Mouse (Mus musculus) heart, embryonic 15.5 days (tissue): ENCODE measurements around the gene Rnaset2a. TPM values are rescaled to one million over a fixed set of nuclear protein-coding genes. Genes with fewer than 3 reads are reported as not detected.
"Not testable (repeated sequence)": the region's sequence is repeated elsewhere in the genome, so short reads cannot be mapped to it uniquely, and the experiment has no call there.

Source experiments
- ATAC-seq: fragments of 200-750 bp; cut with Nextera tagmentation; replicated peaks from 2 replicates; pipeline ENCODE4 v1.8.0; 2017; ENCODE audit warnings: low read depth, moderate TSS enrichment; ENCODE audit not compliant: insufficient number of reproducible peaks, insufficient read depth, low FRiP score
- H3K27ac ChIP-seq: fragments of 300-500 bp; sonication (generic); 2 replicates; pipeline ENCODE4 v1.5.1; 2015; ENCODE audit warnings: mild to moderate bottlenecking, inconsistent platforms
- H3K27me3 ChIP-seq: fragments of 300-500 bp; sonication (generic); 2 replicates; pipeline ENCODE4 v1.6.1; 2015; ENCODE audit warnings: inconsistent platforms
- H3K36me3 ChIP-seq: fragments of 300-500 bp; sonication (generic); 2 replicates; pipeline ENCODE4 v1.6.1; 2015; ENCODE audit warnings: mild to moderate bottlenecking, inconsistent platforms
- H3K4me1 ChIP-seq: fragments of 300-500 bp; sonication (generic); replicated peaks from 2 replicates; pipeline ENCODE4 v1.6.1; 2015; ENCODE audit warnings: inconsistent platforms
- H3K4me2 ChIP-seq: fragments of 300-500 bp; sonication (generic); 2 replicates; pipeline ENCODE4 v1.6.1; 2015; ENCODE audit warnings: inconsistent platforms, mild to moderate bottlenecking, moderate library complexity
- H3K4me3 ChIP-seq: fragments of 300-500 bp; sonication (generic); 2 replicates; pipeline ENCODE4 v1.5.1; 2015; ENCODE audit warnings: mild to moderate bottlenecking, inconsistent platforms
- H3K9ac ChIP-seq: fragments of 300-500 bp; sonication (generic); 2 replicates; pipeline ENCODE4 v1.6.1; 2015; ENCODE audit warnings: mild to moderate bottlenecking, inconsistent platforms
- H3K9me3 ChIP-seq: fragments of 300-500 bp; sonication (generic); replicated peaks from 2 replicates; pipeline ENCODE4 v1.6.1; 2016; ENCODE audit warnings: inconsistent platforms
- WGBS: fragments of 180-500 bp; shearing (Covaris S2); methylation state at CpG from one replicate; pipeline ENCODE4 v1.1.7; 2015; ENCODE audit warnings: mixed read lengths; 5-methylcytosine and 5-hydroxymethylcytosine counted together
- polyA plus RNA-seq: library from polyadenylated mRNA; unstranded; fragments of >200 nt; fragmentation: Nextera tagmentation; extraction: Ambion mirVana; gene quantifications from 2 replicates; pipeline ENCODE4 v1.2.1, GENCODE M21; 2015

Rnaset2a gene
- 33.0 and 34.1 TPM in 2 replicates for polyA plus RNA-seq

GRCm38 (mm10) chr17:8147439-8148316, at the start of gene Rnaset2a, which contains the start of gene Gm49673:
TSS of gene Rnaset2a (minus strand) at chr17:8148097.
TSS of gene Gm49673 (minus strand) at chr17:8147788.
- peak; percentile 98 for ATAC-seq
- Histone ChIP-seq H3K27ac (peak within 1 kb of the TSS; percentile 68), H3K9ac (peak within 1 kb of the TSS; percentile 74), H3K4me2 (peak within 1 kb of the TSS; percentile 66), H3K4me3 (peak within 1 kb of the TSS; percentile 64)
- H3K36me3 ChIP-seq, H3K4me1 ChIP-seq, H3K27me3 ChIP-seq, H3K9me3 ChIP-seq: not testable (repeated sequence)
- under 1% methylated on average over 53 of the region's 67 CpGs for WGBS

- H3K9me3 ChIP-seq, result no peaks in the 10 kb centered on the region
- no peak overlapping the region for H3K4me2 ChIP-seq
- peaks cover 25% of the 10 kb centered on the region; the same call in 1 of the 2 replicates for H3K36me3 ChIP-seq
- no peaks in the 10 kb centered on the region for H3K27me3 ChIP-seq
- WGBS, result 70% methylated on average over 3 of the region's 3 CpGs
- ATAC-seq, result no peak
- H3K27ac ChIP-seq, result no peak overlapping the region
- H3K9ac ChIP-seq, result no peak overlapping the region
- H3K4me3 ChIP-seq, result no peak overlapping the region
- H3K4me1 ChIP-seq, result peaks cover 5% of the 10 kb centered on the region; the same call in 1 of the 2 replicates
These were observed 49.8 kb upstream of the Rnaset2a start for GRCm38 (mm10) chr17:8197652-8198051.

GRCm38 (mm10) chr17:8195685-8196376, 47.9 kb upstream of the Rnaset2a start:
- WGBS, result 74% methylated on average over 8 of the region's 8 CpGs
- Histone ChIP-seq H3K4me3 (no peak overlapping the region), H3K9ac (no peak overlapping the region), H3K9me3 (no peaks in the 10 kb centered on the region), H3K4me1 (peaks cover 5% of the 10 kb centered on the region; the same call in 1 of the 2 replicates), H3K27ac (no peak overlapping the region), H3K36me3 (peaks cover 34% of the 10 kb centered on the region), H3K4me2 (no peak overlapping the region), H3K27me3 (no peaks in the 10 kb centered on the region)
- ATAC-seq, result no peak

GRCm38 (mm10) chr17:8193678-8194077, 45.8 kb upstream of the Rnaset2a start:
- no peaks in the 10 kb centered on the region for H3K9me3 ChIP-seq
- peaks cover 5% of the 10 kb centered on the region; the same call in 1 of the 2 replicates for H3K4me1 ChIP-seq
- H3K27ac ChIP-seq, result peak overlapping the region; percentile 43
- peaks cover 35% of the 10 kb centered on the region for H3K36me3 ChIP-seq
- ATAC-seq, result no peak; the same call in 1 of the 2 replicates
- H3K9ac ChIP-seq, result no peak overlapping the region
- WGBS, result 61% methylated on average over 8 of the region's 8 CpGs
- no peaks in the 10 kb centered on the region for H3K27me3 ChIP-seq
- H3K4me3 ChIP-seq, result no peak overlapping the region
- H3K4me2 ChIP-seq, result no peak overlapping the region

GRCm38 (mm10) chr17:8184217-8184616, 36.3 kb upstream of the Rnaset2a start:
- WGBS, result 53% methylated on average over 7 of the region's 7 CpGs
- H3K9ac ChIP-seq, result no peak overlapping the region

GRCm38 (mm10) chr17:8183815-8184214, 35.9 kb upstream of the Rnaset2a start:
- no peak overlapping the region for H3K4me3 ChIP-seq
- WGBS, result 45% methylated on average over 5 of the region's 5 CpGs
- no peak overlapping the region for H3K4me2 ChIP-seq
- H3K9me3 ChIP-seq, result no peaks in the 10 kb centered on the region
- no peaks in the 10 kb centered on the region for H3K27me3 ChIP-seq
- ATAC-seq, result no peak; the same call in 1 of the 2 replicates
- peak overlapping the region; percentile 66 for H3K27ac ChIP-seq
- H3K36me3 ChIP-seq, result peaks cover 56% of the 10 kb centered on the region
- H3K9ac ChIP-seq, result no peak overlapping the region
- H3K4me1 ChIP-seq, result peaks cover 18% of the 10 kb centered on the region

More at GRCm38 (mm10) chr17:8184217-8184616, 36.3 kb upstream of the Rnaset2a start:
- Histone ChIP-seq H3K9me3 (no peaks in the 10 kb centered on the region), H3K27ac (peak overlapping the region; percentile 66), H3K4me3 (no peak overlapping the region), H3K4me1 (peaks cover 18% of the 10 kb centered on the region), H3K4me2 (no peak overlapping the region), H3K27me3 (no peaks in the 10 kb centered on the region), H3K36me3 (peaks cover 54% of the 10 kb centered on the region)
- no peak for ATAC-seq

GRCm38 (mm10) chr17:8177090-8177489, 29.2 kb upstream of the Rnaset2a start:
- H3K4me3 ChIP-seq, result no peak overlapping the region
- H3K9ac ChIP-seq, result no peak overlapping the region
- H3K27ac ChIP-seq, result no peak overlapping the region
- H3K9me3 ChIP-seq, result no peaks in the 10 kb centered on the region
- H3K4me2 ChIP-seq, result no peak overlapping the region
- no peaks in the 10 kb centered on the region for H3K27me3 ChIP-seq
- H3K4me1 ChIP-seq, result no peaks in the 10 kb centered on the region
- peaks cover 62% of the 10 kb centered on the region for H3K36me3 ChIP-seq
- 90% methylated on average over 5 of the region's 5 CpGs for WGBS
- ATAC-seq, result no peak

GRCm38 (mm10) chr17:8171081-8171480, 23.2 kb upstream of the Rnaset2a start:
- Histone ChIP-seq H3K9me3 (no peaks in the 10 kb centered on the region), H3K4me2 (no peak overlapping the region), H3K4me1 (no peaks in the 10 kb centered on the region), H3K27ac (no peak overlapping the region), H3K27me3 (no peaks in the 10 kb centered on the region), H3K36me3 (peaks cover 62% of the 10 kb centered on the region), H3K9ac (no peak overlapping the region), H3K4me3 (no peak overlapping the region)
- 60% methylated on average over 4 of the region's 4 CpGs for WGBS
- ATAC-seq, result no peak

GRCm38 (mm10) chr17:8170331-8170730, 22.4 kb upstream of the Rnaset2a start:
- 75% methylated on average over 7 of the region's 7 CpGs for WGBS
- Histone ChIP-seq H3K9me3 (no peaks in the 10 kb centered on the region), H3K4me1 (no peaks in the 10 kb centered on the region), H3K9ac (no peak overlapping the region), H3K4me3 (no peak overlapping the region), H3K27ac (no peak overlapping the region), H3K4me2 (no peak overlapping the region), H3K36me3 (peaks cover 54% of the 10 kb centered on the region), H3K27me3 (no peaks in the 10 kb centered on the region)
- no peak for ATAC-seq

GRCm38 (mm10) chr17:8167436-8167835, 19.5 kb upstream of the Rnaset2a start:
- peaks cover 32% of the 10 kb centered on the region for H3K36me3 ChIP-seq
- not testable (repeated sequence) for H3K9me3 ChIP-seq, H3K4me1 ChIP-seq, H3K4me2 ChIP-seq, H3K9ac ChIP-seq, ATAC-seq, H3K27me3 ChIP-seq, H3K27ac ChIP-seq, H3K4me3 ChIP-seq
- WGBS, result 73% methylated on average over 7 of the region's 8 CpGs

GRCm38 (mm10) chr17:8166454-8166853, 18.6 kb upstream of the Rnaset2a start:
- ATAC-seq, H3K9me3 ChIP-seq, H3K9ac ChIP-seq, H3K27ac ChIP-seq, H3K4me1 ChIP-seq, H3K27me3 ChIP-seq: not testable (repeated sequence)
- WGBS, result 37% methylated on average over 1 of the region's 3 CpGs
- Histone ChIP-seq H3K36me3 (peaks cover 23% of the 10 kb centered on the region), H3K4me2 (peak overlapping the region; percentile 55), H3K4me3 (peak overlapping the region; percentile 60)
